Mouse (Mus musculus) right cerebral cortex, postnatal 14 days (tissue): ENCODE measurements around the gene Tbcc.

ENCODE experiments used
- DNase-seq: peaks from one replicate; pipeline ENCODE4 v3.0.0; 2022

Gene Tbcc

DNA sequence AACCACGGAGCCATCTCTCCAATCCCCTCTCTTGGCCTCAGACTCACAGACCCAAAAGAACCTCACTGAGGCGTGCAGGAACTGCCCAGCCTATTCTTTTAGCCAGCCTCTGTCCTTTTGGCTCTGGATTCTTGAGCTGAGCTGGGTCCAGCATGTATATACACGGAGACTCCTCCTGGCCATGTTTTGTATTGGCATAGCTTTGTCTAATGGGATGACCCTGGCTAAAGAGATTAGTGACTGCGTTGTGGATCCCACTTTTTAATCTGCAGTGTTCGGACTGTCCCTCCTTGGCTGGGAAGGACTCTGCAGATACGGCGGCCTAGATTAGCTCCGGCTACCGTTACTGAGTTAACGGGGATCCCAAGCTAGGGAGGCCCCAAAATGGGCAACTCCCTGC lies 19.7 kb downstream of the Tbcc start, which contains the start of gene Prph2:
Gene Prph2, plus strand, starts transcription at position 274 of the 400 bp plus-strand sequence.
- DNase-seq, result no peak

DNA sequence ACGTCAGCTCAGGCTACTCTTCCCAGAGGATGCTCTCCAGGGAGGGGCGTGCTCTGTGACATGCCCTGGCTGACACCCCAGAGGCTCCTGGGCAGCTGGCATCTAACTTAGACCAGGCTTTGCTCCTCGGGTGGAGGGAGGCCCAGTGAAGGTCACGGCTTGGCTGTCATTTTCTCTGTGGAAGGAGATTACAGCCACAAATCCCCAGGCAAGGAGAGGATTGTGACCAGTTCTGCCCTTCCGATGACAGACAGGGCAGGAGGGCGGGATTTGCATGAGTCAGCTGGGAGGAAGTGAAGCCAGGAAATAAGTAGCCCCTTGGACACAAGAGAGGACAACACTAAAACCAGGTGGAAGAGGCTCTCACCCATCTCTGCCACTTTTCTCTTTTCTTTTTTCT lies 21.8 kb downstream of the Tbcc start:
- no peak for DNase-seq

DNA sequence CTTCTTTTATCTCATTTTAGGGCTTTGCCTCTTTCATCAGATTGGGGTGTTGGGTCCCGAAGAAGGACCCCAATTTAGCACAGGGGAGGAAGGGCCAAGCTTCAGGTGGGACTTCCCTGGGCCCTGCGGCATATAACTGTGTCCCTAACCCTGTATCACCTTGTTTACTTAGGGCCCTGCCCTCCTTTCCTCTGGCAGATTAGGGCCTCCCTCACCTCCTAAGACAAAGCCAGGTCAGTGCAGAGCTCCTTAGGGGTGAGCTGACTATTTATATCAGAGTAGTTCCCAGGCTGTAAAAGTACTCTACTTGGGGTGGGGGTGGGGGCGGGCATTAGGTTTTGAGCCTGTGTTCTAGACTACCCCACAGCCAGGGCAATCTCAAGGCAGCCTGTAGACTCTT lies 24.6 kb downstream of the Tbcc start:
- no peak for DNase-seq

DNA sequence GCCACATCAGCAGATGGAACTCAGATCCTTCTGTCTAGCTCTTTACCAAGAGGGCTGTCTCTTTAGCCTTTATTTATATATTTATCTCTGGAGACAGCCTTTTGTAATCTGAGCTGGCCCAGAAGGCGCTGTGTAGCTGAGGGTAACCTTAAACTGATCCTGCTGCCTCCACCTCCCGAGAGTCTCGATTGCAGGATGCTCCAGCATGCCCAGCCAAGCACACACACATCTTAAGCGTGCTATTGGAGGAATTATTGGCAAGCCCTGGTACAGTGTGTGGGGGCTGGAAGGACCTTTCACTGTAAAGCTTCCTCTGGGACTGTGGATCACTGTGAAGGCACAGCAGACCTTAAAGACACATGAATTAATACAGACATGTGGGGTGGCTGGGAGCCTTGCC lies 28.5 kb downstream of the Tbcc start:
- no peak for DNase-seq

DNA sequence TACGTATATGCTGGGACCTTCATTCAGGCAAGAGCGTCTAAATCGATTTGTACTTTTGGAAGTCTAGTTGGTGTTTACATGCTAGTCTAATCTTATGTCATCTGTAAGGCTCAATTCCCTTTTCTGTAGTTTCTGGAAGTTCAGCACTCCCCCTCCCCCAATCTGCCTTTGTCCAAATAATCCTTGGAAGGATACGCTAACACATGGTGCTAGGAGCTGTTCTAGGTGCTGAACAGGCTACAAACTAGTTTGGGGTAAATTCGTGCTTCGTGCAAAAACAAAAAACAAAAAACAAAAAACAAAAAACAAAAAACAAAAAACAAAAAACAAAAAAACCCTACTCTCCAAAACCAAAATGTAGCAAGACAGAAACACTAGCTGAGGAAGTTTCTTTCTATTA lies 30.4 kb downstream of the Tbcc start:
- no peak for DNase-seq

DNA sequence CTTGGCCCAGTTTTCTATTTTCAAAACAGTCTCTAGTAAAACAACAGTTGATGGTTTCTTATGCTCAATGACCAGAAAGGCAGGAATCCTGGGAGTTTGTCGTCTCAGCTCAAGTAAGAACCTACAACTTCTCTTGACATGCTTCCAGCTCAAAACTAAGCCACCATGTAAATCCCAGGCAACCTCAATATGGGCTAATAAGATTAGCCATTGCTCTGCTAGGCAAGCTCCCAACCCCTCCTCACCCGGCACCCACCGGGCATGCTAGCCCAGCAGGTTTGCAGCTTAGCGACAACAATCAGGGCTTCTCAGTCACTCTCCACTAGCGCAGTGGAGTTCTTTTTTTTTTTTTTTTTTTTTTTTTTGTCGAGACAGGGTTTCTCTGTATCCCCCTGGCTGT lies 35.7 kb downstream of the Tbcc start:
- no peak for DNase-seq

DNA sequence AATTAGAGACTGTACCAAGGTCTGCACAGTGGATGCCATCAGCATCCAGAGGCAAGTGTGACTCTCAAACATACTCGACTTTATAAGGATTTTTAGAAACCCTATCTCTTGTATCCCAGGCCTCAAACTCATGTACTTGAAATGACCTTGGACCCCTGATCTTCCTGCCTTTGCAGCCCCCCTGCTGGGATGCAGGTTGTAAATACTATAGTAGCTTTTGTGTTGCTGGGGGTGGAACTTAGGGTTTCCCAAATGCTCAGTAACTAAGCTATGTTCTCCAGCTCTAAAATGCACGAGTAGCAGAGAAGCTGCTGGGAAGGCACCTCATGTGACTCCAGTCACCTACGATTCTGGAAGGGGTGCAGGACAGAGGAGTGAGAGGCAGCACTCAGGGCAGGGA lies 36.5 kb downstream of the Tbcc start:
- DNase-seq, result no peak

DNA sequence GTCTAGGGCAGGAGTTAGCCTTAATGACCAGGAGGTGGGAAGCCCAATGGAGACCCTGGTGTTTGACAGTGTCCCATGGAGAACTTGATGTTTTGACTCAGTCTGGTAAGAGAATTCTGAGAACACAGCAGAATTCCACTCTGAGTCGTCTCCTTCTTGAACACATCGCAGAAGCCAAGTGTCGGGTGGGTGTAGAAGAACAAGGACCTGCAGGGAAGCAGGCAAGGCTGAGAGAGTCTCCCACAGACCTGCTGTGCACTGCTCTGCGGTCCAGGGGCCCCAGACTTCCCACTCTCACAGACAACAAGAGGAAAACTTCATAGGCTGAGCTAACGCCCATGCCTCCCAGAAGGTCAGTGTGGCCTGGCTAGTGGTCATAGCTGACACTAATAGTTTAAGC lies 37.3 kb downstream of the Tbcc start:
- DNase-seq, result no peak

DNA sequence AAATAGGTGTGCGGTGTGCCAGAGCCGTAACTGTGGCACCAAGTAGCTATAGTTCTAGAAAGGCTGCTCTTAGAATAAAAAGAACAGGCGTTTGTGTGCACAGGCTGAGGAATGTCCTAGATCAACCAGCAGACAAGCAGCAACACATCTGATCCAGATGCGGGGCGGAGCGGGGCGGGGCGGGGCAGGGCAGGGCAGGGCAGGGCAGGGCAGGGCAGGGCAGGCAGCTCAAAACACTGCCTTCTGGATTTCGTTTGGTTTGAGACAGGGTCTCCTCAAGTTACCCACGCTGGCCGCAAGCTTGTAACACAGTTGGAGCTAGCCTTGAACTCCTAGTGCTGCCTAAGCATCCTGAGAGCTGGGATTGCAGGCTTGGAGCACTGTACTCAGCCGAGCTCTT lies 38.8 kb downstream of the Tbcc start:
- no peak for DNase-seq

DNA sequence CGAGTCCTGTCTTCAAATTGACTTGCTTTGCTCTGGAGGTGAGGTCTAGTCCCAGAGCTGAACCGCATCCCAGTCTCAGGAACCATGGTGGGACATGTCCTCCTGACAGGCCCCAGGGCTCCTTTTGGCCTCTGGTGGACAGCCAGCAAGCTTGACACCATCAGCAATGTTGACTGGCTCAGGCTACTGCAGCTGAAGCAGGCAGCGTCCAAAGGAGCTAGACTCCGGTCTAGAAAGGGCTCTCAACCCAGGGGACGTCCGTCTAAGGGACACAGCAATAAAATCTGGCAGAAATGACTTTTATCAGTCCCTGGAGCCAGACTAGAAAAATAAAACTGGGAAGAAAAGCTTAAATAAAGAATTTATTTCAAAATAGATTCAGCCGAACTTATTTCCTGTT lies 39.4 kb downstream of the Tbcc start:
- DNase-seq, result no peak

DNA sequence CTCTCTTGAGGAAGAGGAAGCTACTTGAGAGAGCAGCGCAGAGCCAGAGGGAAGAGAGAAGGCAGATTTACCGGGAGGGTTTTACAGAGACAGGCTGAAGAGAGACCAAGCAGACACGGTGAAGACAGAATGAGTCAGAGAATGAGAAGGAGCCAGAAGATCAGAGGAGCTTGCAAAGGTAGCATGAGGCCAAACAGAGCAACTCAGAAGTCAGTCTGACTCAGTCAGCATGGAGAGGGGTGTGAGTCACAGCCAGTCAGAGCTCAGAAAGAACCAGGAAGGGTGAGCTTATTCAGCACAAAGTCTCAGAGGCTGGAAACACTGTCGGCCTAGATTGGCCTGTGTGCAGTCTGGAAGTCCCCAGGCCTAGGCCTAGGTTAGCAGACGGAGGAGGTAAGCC lies 42.5 kb downstream of the Tbcc start:
- no peak for DNase-seq

DNA sequence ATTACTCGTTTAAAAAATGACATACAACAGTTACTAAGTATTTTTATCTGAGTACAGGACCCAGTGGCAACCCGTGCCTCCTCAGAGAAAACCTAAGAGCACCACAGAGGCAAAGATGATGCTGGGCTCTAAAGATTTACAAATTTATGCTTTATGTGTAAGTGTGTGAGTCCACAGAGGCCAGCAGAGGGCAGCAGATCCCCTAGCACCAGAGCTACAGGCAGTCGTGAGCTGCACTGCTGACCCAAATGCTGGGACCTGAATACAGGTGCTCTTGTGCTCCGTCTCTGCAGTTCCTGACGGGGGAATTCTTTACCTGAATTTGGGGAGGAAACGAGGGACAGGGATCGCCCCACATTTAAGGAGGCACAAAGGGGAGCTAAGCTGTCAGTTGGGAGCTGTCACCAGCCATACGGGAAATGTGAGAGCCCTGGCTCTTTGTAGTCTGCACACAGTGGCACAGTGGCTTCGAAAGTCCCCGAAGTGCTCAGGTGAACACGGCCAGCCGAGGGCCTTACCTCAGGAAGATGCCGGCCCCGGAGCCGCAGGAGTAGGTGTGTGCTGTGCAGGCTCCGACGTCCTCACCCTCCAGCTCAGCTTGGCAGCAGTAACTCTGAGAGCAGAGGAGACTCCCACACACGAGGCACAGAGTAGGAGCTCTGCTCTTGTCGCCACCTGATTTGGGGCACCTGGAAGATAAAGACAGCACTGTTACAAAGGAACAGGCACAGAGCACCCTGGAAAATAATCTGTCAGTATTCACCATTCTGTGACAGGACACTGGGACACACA lies 43.3 kb downstream of the Tbcc start:
- peak; percentile 69 for DNase-seq

DNA sequence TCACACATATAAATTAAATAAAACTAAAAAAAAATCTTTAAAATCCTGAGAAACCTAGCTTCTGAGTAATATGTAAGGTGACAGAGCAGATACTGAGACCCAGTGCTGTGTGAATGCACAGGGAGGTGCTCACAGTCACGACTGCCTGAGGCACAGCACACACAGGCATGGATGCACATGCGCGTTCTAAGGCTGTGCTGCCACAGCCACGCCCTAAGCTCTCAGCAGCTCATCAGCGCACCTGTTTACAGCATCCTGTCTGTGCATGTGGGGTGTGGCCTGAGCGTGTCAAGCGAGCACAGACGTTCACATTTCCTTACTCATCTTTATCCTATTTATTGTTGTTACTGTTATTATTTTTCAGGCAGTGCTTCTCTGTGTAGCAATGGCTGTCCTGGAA lies 50.0 kb downstream of the Tbcc start:
- no peak for DNase-seq
